Mouse (Mus musculus) heart, postnatal 0 days (tissue): ENCODE measurements around the gene Dnah9.

Experiments used
- CTCF ChIP-seq: IDR thresholded peaks from 2 replicates; pipeline ENCODE4 v1.5.1; 2016; ENCODE audit warnings: antibody characterized with exemption, control low read depth, low read depth
- EP300 ChIP-seq: IDR thresholded peaks from 2 replicates; pipeline ENCODE4 v1.6.1; 2016; ENCODE audit warnings: antibody characterized with exemption, low read depth

DNA sequence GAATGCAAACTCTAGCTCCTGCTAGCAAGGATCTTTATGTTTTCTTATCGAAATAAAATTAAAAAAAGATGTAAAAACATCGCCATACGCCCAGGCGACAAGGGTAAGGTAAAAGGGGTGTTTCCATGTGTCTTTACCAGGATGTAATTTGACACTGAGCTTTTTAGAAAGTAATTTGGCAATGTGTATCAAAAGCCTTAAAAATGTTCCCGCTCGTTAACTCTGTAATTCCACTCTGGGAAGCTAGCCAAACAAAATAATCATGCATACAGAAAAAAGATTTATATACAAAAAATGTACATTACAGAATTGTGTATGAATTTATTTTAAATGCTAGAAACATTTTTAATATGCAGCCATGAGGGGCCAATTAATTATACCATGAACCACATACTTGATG, 124.7 kb downstream of the Dnah9 start:
- TF ChIP-seq CTCF = no peak
- TF ChIP-seq EP300 = no peak
